Mouse (Mus musculus): ENCODE measurements around the gene Gnb1. TPM values are rescaled to one million over a fixed set of nuclear protein-coding genes. Genes with fewer than 3 reads are reported as not detected.

Gnb1 gene
- total RNA-seq, 2 experiments from 2014 or later, result 718 to 729 TPM

DNA sequence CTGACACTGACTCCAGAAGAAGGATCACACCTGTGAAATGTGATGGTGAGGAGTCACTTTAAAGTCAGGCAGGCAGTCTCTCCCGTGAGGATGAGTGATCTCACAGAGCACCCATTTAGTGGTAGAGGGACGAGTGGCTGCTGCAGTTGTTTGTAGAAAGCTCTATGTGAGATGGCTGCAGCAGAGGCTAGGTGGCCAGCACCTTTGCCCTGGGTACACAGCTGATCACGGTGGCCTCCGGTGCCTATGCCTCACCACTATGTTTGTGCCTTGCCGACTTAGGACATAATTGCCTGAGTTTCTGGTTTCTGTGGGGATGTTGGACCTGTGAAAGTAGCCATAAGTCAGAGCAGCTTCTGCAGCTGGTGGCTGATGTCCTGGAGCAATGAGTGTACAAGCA, 86.6 kb downstream of the Gnb1 start:
- Histone ChIP-seq H3K27ac (no peak overlapping the region; the same call in 1 of the 2 replicates), H3K4me3 (no peak overlapping the region)
- TF ChIP-seq CTCF (conservative IDR thresholded peaks at IDR 0.05), result no peak
- DNase-seq (ENCODE audit: low spot score in 2 of 2), result no peak

- no peak overlapping the region; the same call in 1 of the 2 replicates for H3K27ac ChIP-seq
- H3K4me3 ChIP-seq, result no peak overlapping the region
- TF ChIP-seq CTCF (conservative IDR thresholded peaks at IDR 0.05), result no peak
- DNase-seq (ENCODE audit: low spot score in 2 of 2), result no peak
Observed at GRCm38 (mm10) chr4:155578336-155579125, 87.4 kb downstream of the Gnb1 start.

- no peak overlapping the region for H3K27ac ChIP-seq
- peak; percentile 94 for TF ChIP-seq CTCF (conservative IDR thresholded peaks at IDR 0.05)
- no peak overlapping the region for H3K4me3 ChIP-seq
- peak in 1 of 2 experiments; percentile 72 for DNase-seq (ENCODE audit: low spot score in 2 of 2)
Observed at GRCm38 (mm10) chr4:155580420-155580819, 89.3 kb downstream of the Gnb1 start.

GRCm38 (mm10) chr4:155582279-155582905, 91.2 kb downstream of the Gnb1 start:
- DNase-seq (ENCODE audit: low spot score in 2 of 2), result no peak

GRCm38 (mm10) chr4:155589356-155589755, 98.2 kb downstream of the Gnb1 start:
- no peak overlapping the region for H3K4me3 ChIP-seq
- no peak for TF ChIP-seq CTCF (conservative IDR thresholded peaks at IDR 0.05)
- H3K27ac ChIP-seq, result no peak overlapping the region
- DNase-seq (ENCODE audit: low spot score in 2 of 2), result no peak

More at GRCm38 (mm10) chr4:155582279-155582905, 91.2 kb downstream of the Gnb1 start:
- Histone ChIP-seq H3K27ac (no peak overlapping the region), H3K4me3 (no peak overlapping the region)
- TF ChIP-seq CTCF (conservative IDR thresholded peaks at IDR 0.05), result no peak

GRCm38 (mm10) chr4:155591012-155591719, 100.0 kb downstream of the Gnb1 start:
- H3K4me3 ChIP-seq, result no peak overlapping the region
- TF ChIP-seq CTCF (conservative IDR thresholded peaks at IDR 0.05), result no peak
- DNase-seq (ENCODE audit: low spot score in 2 of 2), result no peak
- no peak overlapping the region for H3K27ac ChIP-seq

DNA sequence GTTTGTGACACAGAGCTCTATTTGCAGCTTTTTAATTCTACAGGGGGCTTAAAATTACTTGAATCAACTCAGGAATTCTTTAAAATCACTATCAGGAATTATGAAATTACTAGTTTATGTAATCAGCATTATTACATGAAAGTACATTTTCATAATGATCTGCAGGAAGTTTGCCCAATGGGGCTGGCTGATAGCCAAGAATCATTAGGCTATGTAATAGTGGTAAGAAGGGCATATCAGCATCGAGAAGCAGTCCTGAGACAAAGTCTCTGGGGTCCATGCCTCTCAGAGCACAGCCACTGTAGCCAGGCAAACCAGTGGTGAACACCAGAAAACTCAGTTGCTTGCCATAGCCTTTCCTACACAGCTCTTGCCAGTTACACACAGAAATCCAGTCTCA, 102.6 kb downstream of the Gnb1 start:
- H3K4me3 ChIP-seq, result no peak overlapping the region
- H3K27ac ChIP-seq, result no peak overlapping the region
- no peak for DNase-seq (ENCODE audit: low spot score in 2 of 2)
- TF ChIP-seq CTCF (conservative IDR thresholded peaks at IDR 0.05), result no peak

GRCm38 (mm10) chr4:155595777-155596176, 104.6 kb downstream of the Gnb1 start:
- TF ChIP-seq CTCF (conservative IDR thresholded peaks at IDR 0.05), result no peak
- DNase-seq (ENCODE audit: low spot score in 2 of 2), result no peak
- no peak overlapping the region for H3K4me3 ChIP-seq
- H3K27ac ChIP-seq, result no peak overlapping the region

DNA sequence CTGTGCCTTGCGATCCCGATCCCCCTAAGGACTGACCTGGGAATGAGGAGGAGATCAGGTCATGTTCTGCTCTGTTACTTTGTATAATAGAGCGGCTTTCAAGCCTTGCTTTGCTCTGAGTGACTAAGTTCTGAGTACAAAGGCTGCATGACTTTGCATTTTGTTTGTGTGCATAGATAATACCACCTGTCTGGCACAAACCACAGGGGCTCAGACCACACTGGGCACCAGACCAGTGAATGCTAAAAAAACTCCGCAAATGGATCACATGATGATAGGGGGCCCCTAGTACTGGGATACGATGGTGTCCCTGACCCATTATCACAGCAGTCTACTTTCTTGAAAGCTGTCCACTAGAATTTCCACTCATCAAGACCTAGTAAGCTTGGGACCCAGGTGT, 105.4 kb downstream of the Gnb1 start:
- Histone ChIP-seq H3K27ac (no peak overlapping the region), H3K4me3 (no peak overlapping the region)
- no peak for DNase-seq (ENCODE audit: low spot score in 2 of 2)
- no peak for TF ChIP-seq CTCF (conservative IDR thresholded peaks at IDR 0.05)

DNA sequence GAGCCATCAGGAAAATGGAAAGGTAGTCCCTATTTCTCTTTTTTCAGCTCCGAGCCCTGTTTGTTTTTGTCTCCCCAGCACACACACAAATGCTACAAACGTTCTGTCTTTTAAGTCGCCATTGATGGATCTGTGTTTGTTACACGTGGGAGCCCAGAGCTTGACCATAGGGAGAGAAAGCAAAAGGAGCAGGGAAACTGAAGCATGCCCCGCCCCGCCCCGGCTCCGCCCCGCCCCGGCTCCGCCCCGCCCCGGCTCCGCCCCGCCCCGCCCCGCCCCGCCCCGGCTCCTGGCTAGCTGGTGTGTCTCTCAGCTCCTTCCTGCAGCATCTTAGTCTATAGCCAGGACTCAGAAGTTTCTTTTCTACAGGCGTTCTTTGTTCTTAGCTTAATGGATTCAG, 107.4 kb downstream of the Gnb1 start:
- no peak for TF ChIP-seq CTCF (conservative IDR thresholded peaks at IDR 0.05)
- no peak overlapping the region for H3K4me3 ChIP-seq
- H3K27ac ChIP-seq, result no peak overlapping the region
- no peak for DNase-seq (ENCODE audit: low spot score in 2 of 2)

GRCm38 (mm10) chr4:155599901-155600825, 109.0 kb downstream of the Gnb1 start:
- peak; percentile 28 for TF ChIP-seq CTCF (conservative IDR thresholded peaks at IDR 0.05)

More at GRCm38 (mm10) chr4:155599901-155600825, 109.0 kb downstream of the Gnb1 start:
- DNase-seq (ENCODE audit: low spot score in 2 of 2), result no peak
- Histone ChIP-seq H3K4me3 (peak overlapping the region; percentile 82), H3K27ac (peak overlapping the region; percentile 100)

All from layer of hippocampus, adult 2 months (tissue).